Mouse (Mus musculus) embryonic facial prominence, embryonic 13.5 days (tissue): ENCODE data around the gene Tmem120b. TPM values are rescaled to one million over a fixed set of nuclear protein-coding genes. Genes with fewer than 3 reads are reported as not detected.
A peak's percentile ranks its signal among the peaks of the same experiment; 100 is the strongest.

Experiments
- ATAC-seq: fragments of 200-750 bp; cut with Nextera tagmentation; 2 replicates; pipeline ENCODE4 v1.8.0; 2017; ENCODE audit warnings: low read depth; ENCODE audit not compliant: insufficient number of reproducible peaks, insufficient read depth, low FRiP score, low TSS enrichment
- H3K27ac ChIP-seq: fragments of 300-500 bp; sonication (generic); 2 replicates; pipeline ENCODE4 v1.5.1; 2015; ENCODE audit warnings: moderate library complexity, mild to moderate bottlenecking, inconsistent platforms
- H3K27me3 ChIP-seq: fragments of 300-500 bp; sonication (generic); 2 replicates; pipeline ENCODE4 v1.6.1; 2015; ENCODE audit warnings: mild to moderate bottlenecking, inconsistent platforms
- H3K36me3 ChIP-seq: fragments of 300-500 bp; sonication (generic); 2 replicates; pipeline ENCODE4 v1.6.1; 2015; ENCODE audit warnings: mild to moderate bottlenecking, inconsistent platforms
- H3K4me1 ChIP-seq: fragments of 300-500 bp; sonication (generic); 2 replicates; pipeline ENCODE4 v1.6.1; 2015; ENCODE audit warnings: inconsistent platforms
- H3K4me2 ChIP-seq: fragments of 300-500 bp; sonication (generic); 2 replicates; pipeline ENCODE4 v1.6.1; 2015; ENCODE audit warnings: moderate library complexity, mild to moderate bottlenecking, inconsistent platforms
- H3K4me3 ChIP-seq: fragments of 300-500 bp; sonication (generic); 2 replicates; pipeline ENCODE4 v1.5.1; 2015; ENCODE audit warnings: mild to moderate bottlenecking, inconsistent platforms
- H3K9ac ChIP-seq: fragments of 300-500 bp; sonication (generic); 2 replicates; pipeline ENCODE4 v1.6.1; 2015; ENCODE audit warnings: mild to moderate bottlenecking, inconsistent platforms
- H3K9me3 ChIP-seq: fragments of 300-500 bp; sonication (generic); 2 replicates; pipeline ENCODE4 v1.6.1; 2016; ENCODE audit warnings: inconsistent platforms
- WGBS: fragments of 180-500 bp; shearing (Covaris S2); methylation state at CpG from one replicate; pipeline ENCODE4 v1.1.7; 2015; ENCODE audit warnings: mixed read lengths; 5-methylcytosine and 5-hydroxymethylcytosine counted together
- polyA plus RNA-seq: library from polyadenylated mRNA; unstranded; fragments of >200 nt; fragmentation: Nextera tagmentation; extraction: Ambion mirVana; gene quantifications from 2 replicates; pipeline ENCODE4 v1.2.1, GENCODE M21; 2015

The Tmem120b gene
- polyA plus RNA-seq, 1 experiment from 2014 or later = 14.4 TPM

- Histone ChIP-seq H3K9ac (no peak overlapping the region), H3K4me3 (no peak overlapping the region), H3K36me3 (peaks cover 31% of the 10 kb centered on the region), H3K27ac (no peak overlapping the region), H3K9me3 (no peaks in the 10 kb centered on the region), H3K4me1 (peaks cover 52% of the 10 kb centered on the region), H3K27me3 (no peaks in the 10 kb centered on the region), H3K4me2 (no peak overlapping the region)
- WGBS = 86% methylated on average over 5 of the region's 5 CpGs
- no peak for ATAC-seq
Measured at GRCm38 (mm10) chr5:123130814-123131148, 62.6 kb downstream of the Tmem120b start.

GRCm38 (mm10) chr5:123132308-123133071 lies 64.3 kb downstream of the Tmem120b start, which contains the start of gene Rhof:
Gene Rhof, minus strand, starts transcription at chr5:123132692.
- 0 out of 2 replicates have a peak, but pooled peaks have one; percentile 9 for ATAC-seq
- Histone ChIP-seq H3K27ac (peak within 1 kb of the TSS; percentile 100), H3K9ac (peak within 1 kb of the TSS; percentile 70), H3K36me3 (peaks cover 16% of the 10 kb centered on the region; the same call in 1 of the 2 replicates), H3K27me3 (no peaks in the 10 kb centered on the region), H3K9me3 (no peaks in the 10 kb centered on the region), H3K4me1 (peaks cover 69% of the 10 kb centered on the region), H3K4me2 (peak within 1 kb of the TSS; percentile 99), H3K4me3 (peak within 1 kb of the TSS; percentile 48)
- 4% methylated on average over 44 of the region's 44 CpGs for whole genome bisulfite sequencing

- Histone ChIP-seq H3K4me3 (peak overlapping the region; percentile 48), H3K27me3 (no peaks in the 10 kb centered on the region), H3K27ac (peak overlapping the region; percentile 100), H3K4me2 (peak overlapping the region; percentile 99), H3K9ac (peak overlapping the region; percentile 70; the same call in 1 of the 2 replicates), H3K36me3 (peaks cover 11% of the 10 kb centered on the region), H3K9me3 (no peaks in the 10 kb centered on the region), H3K4me1 (peaks cover 75% of the 10 kb centered on the region)
- ATAC-seq = no peak
- WGBS = 20% methylated on average over 18 of the region's 18 CpGs
Measured at GRCm38 (mm10) chr5:123133083-123133783, 65.0 kb downstream of the Tmem120b start.

GRCm38 (mm10) chr5:123133784-123134143 lies 65.5 kb downstream of the Tmem120b start:
- Histone ChIP-seq H3K9me3 (no peaks in the 10 kb centered on the region), H3K4me3 (peak overlapping the region; percentile 48; the same call in 1 of the 2 replicates), H3K27ac (peak overlapping the region; percentile 100), H3K4me2 (peak overlapping the region; percentile 99), H3K9ac (0 out of 2 replicates have a peak overlapping the region, but pooled peaks have one; percentile 70), H3K27me3 (no peaks in the 10 kb centered on the region), H3K36me3 (peaks cover 8% of the 10 kb centered on the region), H3K4me1 (peaks cover 75% of the 10 kb centered on the region)
- 10% methylated on average over 7 of the region's 7 CpGs for WGBS
- peak; percentile 8; the same call in 1 of the 2 replicates for ATAC-seq

- Histone ChIP-seq H3K36me3 (peaks cover 8% of the 10 kb centered on the region), H3K4me2 (peak overlapping the region; percentile 99), H3K9ac (peak overlapping the region; percentile 100), H3K4me1 (peaks cover 72% of the 10 kb centered on the region), H3K27ac (peak overlapping the region; percentile 100), H3K27me3 (no peaks in the 10 kb centered on the region), H3K9me3 (no peaks in the 10 kb centered on the region), H3K4me3 (peak overlapping the region; percentile 94)
- no peak for ATAC-seq
- WGBS = 31% methylated on average over 13 of the region's 13 CpGs
Measured at GRCm38 (mm10) chr5:123134186-123134874, 66.1 kb downstream of the Tmem120b start.

GRCm38 (mm10) chr5:123134875-123135382 lies 66.7 kb downstream of the Tmem120b start:
- ATAC-seq = no peak
- H3K27me3 ChIP-seq = no peaks in the 10 kb centered on the region
- 18% methylated on average over 8 of the region's 8 CpGs for WGBS
- peak overlapping the region; percentile 100 for H3K27ac ChIP-seq
- peak overlapping the region; percentile 100 for H3K9ac ChIP-seq
- peak overlapping the region; percentile 94 for H3K4me3 ChIP-seq
- H3K9me3 ChIP-seq = no peaks in the 10 kb centered on the region
- H3K4me2 ChIP-seq = peak overlapping the region; percentile 99
- H3K36me3 ChIP-seq = peaks cover 4% of the 10 kb centered on the region
- peaks cover 72% of the 10 kb centered on the region for H3K4me1 ChIP-seq

GRCm38 (mm10) chr5:123135471-123136360 lies 67.5 kb downstream of the Tmem120b start:
- peak overlapping the region; percentile 94 for H3K4me3 ChIP-seq
- H3K27me3 ChIP-seq = no peaks in the 10 kb centered on the region
- no peak for ATAC-seq
- peak overlapping the region; percentile 99 for H3K4me2 ChIP-seq
- H3K9ac ChIP-seq = peak overlapping the region; percentile 100
- peak overlapping the region; percentile 100 for H3K27ac ChIP-seq
- 2% methylated on average over 30 of the region's 30 CpGs for WGBS
- peaks cover 72% of the 10 kb centered on the region for H3K4me1 ChIP-seq
- no peaks in the 10 kb centered on the region for H3K9me3 ChIP-seq
- H3K36me3 ChIP-seq = peaks cover 4% of the 10 kb centered on the region

- H3K9ac ChIP-seq = peak overlapping the region; percentile 100
- H3K4me3 ChIP-seq = peak overlapping the region; percentile 94
- H3K36me3 ChIP-seq = peaks cover 4% of the 10 kb centered on the region
- H3K9me3 ChIP-seq = no peaks in the 10 kb centered on the region
- ATAC-seq = peak; percentile 9; the same call in 1 of the 2 replicates
- H3K27me3 ChIP-seq = no peaks in the 10 kb centered on the region
- H3K27ac ChIP-seq = peak overlapping the region; percentile 100
- under 1% methylated on average over 13 of the region's 13 CpGs for WGBS
- peaks cover 68% of the 10 kb centered on the region for H3K4me1 ChIP-seq
- peak overlapping the region; percentile 99 for H3K4me2 ChIP-seq
Measured at GRCm38 (mm10) chr5:123136361-123137043, 68.3 kb downstream of the Tmem120b start.

- Histone ChIP-seq H3K36me3 (peaks cover 4% of the 10 kb centered on the region), H3K4me2 (peak overlapping the region; percentile 99), H3K27me3 (no peaks in the 10 kb centered on the region), H3K9ac (peak overlapping the region; percentile 100), H3K27ac (peak overlapping the region; percentile 100), H3K9me3 (no peaks in the 10 kb centered on the region), H3K4me1 (peaks cover 60% of the 10 kb centered on the region), H3K4me3 (peak overlapping the region; percentile 94)
- ATAC-seq = no peak
- 2% methylated on average over 20 of the region's 20 CpGs for WGBS
Measured at GRCm38 (mm10) chr5:123137044-123137909, 69.1 kb downstream of the Tmem120b start.
